Mouse (Mus musculus) left cerebral cortex, postnatal 10 days (tissue): ENCODE measurements around the gene Kctd20. TPM values are rescaled to one million over a fixed set of nuclear protein-coding genes. Genes with fewer than 3 reads are reported as not detected.

Source experiments
- DNase-seq, 2 experiments: peaks; one replicate each; pipeline ENCODE4 v3.0.0; 2021 to 2022; ENCODE audit warnings: low spot score in 2 of 2, mixed read lengths in 1 of 2; ENCODE audit errors: extremely low spot score in 1 of 2
- intact Hi-C: fragments of 180-260 bp; cut with DNase I; formaldehyde crosslinking; loops from one replicate; pipeline ENCODE4 v1.15.1; 2025
- total RNA-seq, 2 experiments: library from RNA; stranded (reverse); gene quantifications; 2 replicates each; pipeline ENCODE4 v1.2.3; 2021

Gene Kctd20
- total RNA-seq = 10 to 100 TPM; 81.7 to 83.4 TPM

DNA sequence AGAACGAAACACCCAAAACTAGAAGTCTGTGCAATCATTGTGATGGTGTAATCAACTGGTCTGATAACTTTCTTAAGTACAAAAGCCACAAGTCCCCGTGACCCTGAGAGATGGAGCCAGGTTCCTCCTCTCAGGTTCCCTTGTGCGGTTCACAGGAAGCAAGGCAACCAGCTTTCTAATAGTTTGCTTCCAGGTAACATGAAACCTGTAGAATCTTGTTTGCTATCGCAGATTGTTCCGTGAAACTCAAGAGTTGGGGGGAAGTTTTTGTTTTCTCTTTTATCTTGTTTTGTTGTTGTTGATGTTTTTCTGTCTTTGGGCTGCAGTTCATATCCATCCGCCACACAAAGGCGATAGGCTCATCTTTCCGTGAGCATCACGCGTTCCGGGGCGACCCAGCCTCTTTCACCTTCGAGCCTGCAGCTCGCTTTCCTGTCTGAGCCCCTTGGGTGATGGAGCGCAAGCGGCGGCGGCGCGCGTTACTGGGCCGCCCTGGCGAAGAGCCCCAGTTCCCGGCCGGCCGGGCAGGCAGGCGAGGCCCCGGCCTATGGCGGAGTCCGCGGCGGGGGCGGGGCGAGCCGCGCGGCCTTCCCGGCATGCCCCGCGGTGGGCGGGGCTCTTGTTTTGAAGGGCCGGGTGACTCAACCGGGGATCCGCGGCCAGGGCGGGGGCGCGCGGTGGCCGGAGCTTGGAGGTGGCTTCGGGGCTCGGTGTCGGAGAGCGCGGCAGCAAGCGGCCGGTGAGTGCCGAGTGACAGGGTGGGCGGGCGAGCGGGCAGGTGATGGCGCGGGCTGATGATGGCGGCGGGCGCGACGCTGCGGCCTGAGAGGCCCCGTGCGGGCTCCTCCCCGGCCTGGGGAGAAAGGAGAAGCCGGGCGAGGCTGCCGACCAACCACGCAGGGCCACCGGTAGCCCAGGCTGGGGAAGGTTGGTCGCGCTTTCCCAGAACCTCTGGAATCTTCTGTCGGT, at the start of gene Kctd20:
Gene Kctd20 (plus strand): TSS at position 120 of the 969 bp plus-strand sequence.
- intact Hi-C loops = no loop called here
- peak; percentile 67 to 93 for DNase-seq

DNA sequence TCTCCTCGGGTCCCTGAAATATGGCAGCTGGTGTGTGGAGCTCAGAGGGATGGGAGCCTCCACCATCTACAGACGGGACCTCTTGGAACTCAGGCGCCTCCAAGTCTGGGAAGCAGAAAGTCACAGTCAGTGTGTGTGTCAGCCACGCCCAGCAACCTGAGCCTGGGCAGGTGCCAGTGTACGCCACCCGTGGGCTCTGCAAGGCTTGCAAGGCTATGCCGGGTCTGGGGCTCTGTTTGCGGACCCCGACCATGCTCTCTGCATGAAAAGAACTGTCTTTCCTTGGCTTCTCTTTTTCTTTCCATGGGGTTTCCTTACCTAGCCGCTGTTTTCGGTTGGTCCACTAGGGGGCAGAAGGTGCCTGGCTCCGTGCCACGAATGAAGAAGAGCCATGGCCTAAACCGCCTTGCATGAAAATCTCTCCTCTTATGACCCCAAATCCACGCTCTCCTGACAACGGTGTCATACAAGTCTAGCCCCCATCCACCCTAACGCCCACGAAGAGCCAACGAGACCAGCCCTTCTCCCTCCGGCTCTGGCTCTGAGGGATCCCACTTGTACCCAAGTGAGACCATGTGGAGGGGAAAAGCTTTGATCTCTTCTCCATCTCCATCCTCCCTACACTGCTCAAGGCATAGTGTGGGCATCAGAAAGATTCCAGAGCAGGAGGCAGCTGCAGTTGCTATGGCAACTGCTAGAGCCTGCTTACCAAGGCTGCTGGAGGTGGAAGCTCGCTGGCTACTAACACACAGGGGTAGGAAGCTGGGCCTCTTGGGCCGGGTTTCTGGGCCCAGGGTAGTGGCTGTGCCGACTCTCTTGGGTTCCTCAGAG, 47.0 kb upstream of the Kctd20 start:
- peak; percentile 53 to 55 for DNase-seq
- intact Hi-C loops = no loop called here

DNA sequence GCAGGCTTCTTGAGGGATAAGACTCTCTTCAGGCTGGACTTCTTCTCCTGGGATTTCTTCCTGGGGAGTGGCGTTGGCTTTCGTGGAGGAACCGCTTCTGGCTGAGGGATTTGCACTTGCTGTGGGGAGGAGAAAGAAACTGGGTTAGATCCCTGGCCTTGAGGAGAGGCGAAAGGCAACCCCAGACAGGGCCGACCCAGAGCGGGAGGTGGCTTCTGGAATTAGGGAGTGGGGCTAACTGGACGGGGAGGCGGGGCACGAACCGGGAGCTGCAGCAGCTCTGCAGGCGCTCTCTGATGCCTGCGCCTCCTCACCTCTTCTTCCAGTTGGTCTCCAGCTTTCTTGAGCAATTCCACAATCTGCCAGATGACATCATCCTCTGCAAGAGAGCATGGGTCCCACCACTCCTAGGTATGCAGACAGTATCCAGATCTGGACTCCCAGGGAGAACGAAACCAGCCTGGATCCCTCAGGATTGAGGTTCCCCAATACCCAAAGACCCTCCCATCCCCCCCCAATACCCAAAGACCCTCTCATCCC, 46.3 kb upstream of the Kctd20 start:
- no peak for DNase-seq
- intact Hi-C loops = no loop called here

DNA sequence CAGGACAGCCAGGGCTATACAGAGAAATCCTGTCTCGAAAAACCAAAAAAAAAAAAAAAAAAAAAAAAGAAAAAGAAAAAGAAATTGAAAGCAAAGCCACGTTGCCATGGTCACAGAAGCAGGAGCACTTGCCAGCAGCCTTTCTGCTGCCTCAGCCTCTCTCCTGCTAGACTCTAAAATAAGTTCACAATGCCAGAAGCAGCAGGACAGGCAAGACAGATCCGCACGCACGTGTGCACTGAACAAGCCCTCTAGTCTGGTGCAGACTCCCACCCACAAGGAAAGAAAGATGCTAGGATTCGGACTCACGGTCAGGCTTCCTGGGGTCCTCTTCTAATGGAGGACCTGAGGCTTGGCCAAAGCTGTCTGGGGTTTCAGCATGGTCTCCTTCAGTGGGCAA, 43.8 kb upstream of the Kctd20 start:
- DNase-seq = peak in 1 of 2 experiments; percentile 71
- intact Hi-C loops = no loop called here

DNA sequence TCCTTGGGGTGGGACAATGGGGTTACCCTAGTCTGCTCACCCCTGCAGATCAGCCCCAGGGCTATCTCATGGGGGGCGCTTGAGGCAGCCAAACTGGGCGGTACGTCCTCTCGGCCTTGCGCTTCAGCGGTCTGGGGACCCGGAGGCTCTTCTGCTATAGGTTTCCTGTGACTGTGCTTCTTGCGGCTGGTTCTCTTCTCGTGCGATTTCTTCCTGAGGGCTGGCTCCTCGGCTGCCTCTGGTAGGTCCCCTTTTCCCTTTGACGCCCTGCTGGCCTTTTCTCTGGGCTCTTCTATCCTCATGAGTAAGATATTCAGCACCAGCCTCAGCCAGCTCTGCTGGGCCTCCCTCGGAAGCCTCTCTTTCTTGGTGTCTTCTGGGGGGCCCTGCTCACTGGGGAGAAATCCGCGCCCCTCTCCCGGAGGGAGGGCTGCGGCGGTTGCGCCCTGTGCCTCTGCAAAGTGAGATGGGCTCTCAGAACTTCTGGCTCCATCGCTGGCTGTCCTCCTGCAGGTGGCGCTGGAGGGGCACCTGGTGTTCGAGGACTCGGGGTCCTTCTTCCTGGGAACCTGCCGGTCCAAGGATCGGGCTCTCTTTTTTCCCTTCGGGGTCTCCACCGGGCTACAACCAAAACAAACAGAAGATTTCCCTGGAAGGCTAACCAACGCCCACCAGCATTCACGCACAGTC, 42.4 kb upstream of the Kctd20 start:
- intact Hi-C loops = no loop called here

DNA sequence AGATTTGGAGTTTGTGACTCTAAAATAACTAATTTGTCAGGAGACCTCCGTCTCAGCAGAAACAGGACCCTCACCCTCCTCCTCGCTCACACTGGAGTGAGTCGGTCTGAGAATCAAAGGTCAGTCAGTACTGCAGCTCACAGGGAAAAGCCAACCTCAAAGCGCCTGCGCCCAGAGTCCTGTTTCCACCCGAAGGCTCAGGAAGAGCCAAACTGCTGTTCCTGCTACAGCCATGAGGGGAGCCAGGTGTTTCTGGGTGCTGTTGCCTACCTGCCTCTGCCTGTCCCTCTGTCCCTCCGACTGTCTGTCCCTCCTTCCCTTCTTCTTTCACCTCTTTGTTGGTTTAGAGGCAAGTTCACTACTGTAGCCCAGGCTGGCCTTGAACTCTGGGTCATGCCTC, 41.6 kb upstream of the Kctd20 start:
- DNase-seq = no peak
- intact Hi-C loops = no loop called here

More for the DNA sequence above, 42.4 kb upstream of the Kctd20 start:
- DNase-seq = peak in 1 of 2 experiments; percentile 75

DNA sequence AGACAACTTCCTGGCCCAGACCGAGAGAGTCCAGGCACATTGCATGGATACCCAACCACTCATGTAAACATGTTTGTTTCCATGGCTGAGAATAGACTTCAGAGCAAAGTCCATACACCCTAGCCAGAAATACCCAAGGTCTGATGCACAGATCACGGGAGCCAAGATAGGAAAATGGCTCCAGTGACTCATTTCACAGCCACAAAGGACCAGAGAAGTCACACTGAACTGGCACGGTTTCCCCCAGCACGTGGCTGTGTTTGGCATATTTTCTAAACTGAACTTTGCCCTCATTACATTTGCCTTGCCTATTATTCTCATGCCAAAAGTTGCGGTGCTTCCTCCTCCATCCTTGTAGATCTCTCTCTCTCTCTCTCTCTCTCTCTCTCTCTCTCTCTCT, 38.5 kb upstream of the Kctd20 start:
- DNase-seq = no peak
- intact Hi-C loops = no loop called here

DNA sequence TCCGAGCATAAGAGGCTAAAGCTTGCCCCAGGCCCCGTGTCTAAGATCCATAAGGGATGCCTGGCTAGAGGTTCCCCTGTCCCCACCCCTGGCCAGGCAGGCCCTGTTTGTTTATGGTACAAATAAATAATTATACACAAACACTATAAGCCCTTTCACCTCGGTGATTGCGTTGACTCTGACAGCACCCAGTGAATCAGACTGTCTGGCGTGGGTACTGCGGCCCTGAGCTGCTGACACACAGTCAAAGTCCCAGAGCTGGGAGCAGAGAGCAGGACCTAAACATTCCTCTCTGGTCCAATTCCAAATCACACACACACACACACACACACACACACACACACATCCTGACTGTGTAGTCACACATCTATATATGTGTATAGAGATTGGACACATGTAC, 37.8 kb upstream of the Kctd20 start:
- no peak for DNase-seq
- intact Hi-C loops = no loop called here

DNA sequence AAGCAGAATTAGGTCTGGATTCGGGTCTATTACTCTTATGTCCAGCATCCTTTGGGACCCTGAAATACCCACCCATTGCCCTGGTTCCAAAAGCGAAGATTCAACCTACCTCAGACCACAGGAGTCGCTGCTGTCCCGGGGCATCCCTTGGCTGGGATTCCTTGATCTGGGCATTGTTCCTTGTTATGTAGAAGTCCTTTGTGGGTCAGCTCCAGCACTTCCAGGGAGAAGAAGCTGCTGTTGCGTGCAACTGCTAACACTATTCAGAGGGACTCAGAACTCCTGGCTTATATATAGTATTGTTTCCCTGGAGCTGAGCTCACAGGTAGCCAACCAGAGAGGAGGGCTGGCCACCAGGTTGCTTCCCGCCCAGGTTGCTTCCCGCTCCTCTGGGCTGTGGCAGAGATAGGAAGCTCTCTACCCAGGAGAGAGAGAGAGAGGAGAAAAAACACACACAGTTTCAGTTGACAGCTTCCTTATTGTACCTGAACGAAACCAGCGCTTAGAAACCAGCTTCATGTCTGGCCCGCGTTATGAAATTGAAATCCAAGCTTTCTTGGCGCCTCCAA, 36.6 kb upstream of the Kctd20 start, which contains the start of gene 4930539E08Rik:
Gene 4930539E08Rik (minus strand): TSS at position 265 of the 569 bp plus-strand sequence.
- intact Hi-C loops = no loop called here
- no peak for DNase-seq

DNA sequence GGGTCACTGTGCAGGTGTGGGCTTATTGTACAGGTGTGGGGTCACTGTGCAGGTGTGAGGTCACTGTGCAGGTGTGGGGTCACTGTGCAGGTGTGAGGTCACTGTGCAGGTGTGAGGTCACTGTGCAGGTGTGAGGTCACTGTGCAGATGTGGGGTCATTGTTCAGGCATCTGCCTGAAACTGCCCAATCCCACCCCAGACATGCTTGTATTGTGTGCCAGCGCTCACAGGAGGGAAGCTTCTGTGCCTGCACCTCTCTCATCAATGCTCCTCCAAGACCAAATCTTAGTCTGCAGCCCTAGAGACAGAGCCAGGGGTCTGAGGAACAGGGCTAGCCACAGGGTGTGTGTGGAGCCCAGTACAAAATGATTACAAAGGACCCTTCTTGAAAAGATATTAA, 35.2 kb upstream of the Kctd20 start:
- no peak for DNase-seq
- intact Hi-C loops = no loop called here

DNA sequence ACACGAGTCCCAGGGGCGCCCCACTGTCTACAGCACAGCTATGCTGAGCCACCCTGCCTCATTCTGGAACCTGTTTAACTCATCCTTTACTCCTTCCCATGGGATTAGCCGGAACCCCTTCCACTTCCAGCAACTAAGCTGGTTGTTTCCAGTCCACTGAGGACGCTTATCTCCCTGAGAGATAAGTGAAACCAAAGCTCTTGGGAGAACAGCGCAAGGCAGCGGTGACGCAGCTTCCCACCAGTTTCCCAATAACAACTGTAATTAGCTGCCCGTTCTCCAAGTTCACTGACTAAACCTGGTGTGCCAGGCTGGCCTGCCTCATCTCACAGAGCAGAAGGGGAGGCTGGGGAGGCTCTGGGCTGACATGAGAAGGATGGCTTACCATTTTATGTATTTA, 30.7 kb upstream of the Kctd20 start:
- intact Hi-C loops = no loop called here
- DNase-seq = no peak

DNA sequence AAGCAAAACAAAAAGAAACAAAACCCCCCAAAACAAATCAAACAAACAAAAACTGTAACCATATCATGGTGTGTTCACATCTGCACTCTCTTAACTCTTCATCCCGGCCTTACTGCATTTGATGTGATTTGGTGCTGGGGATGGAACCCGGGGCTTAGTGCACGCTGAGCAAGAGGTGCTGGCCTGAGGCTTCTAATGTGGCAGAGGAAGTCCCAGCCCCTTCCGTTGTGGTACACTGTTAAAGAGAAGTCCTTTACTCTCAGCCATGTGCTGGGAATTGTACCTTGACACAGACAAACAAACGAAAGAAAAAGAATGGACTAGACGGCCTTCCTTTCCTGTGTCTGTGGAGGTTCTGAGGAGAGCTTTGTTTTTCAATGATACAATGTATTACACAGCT, 29.7 kb upstream of the Kctd20 start:
- intact Hi-C loops = no loop called here
- no peak for DNase-seq

DNA sequence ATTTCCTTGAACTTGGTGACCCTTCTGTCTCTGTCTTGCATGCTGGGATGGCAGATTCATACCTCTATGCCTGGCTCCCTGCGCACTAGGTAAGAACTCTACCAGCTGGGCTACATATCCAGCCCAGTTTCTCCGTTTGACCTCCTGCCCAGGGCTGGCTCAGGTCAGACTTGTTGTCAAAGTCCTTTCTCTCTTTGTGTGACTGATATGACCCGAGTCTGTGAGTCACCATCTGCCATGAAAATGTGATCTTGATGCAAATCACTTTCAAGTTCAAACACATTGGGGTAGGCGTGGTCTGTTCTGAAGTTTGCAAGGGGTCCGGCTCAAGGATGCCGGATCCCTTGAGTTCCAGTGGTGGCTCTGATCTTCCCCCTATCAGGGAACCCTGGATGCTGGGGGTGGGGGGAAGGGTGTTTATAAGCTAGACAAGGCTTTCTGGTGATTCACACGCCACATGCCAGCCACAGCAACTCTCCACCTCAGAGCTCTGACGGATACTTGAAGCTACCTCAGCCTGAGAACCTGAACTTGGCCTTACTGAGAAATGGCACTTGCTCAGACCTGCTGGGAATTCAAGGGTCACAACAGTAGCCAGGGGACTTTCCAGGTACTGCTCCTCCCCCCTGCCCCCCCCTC, 26.7 kb upstream of the Kctd20 start:
- intact Hi-C loops = loop anchor here (5.0 kb wide), 2 partner anchors 43 to 158 kb away; partner anchors contain the start of gene Mapk13

DNA sequence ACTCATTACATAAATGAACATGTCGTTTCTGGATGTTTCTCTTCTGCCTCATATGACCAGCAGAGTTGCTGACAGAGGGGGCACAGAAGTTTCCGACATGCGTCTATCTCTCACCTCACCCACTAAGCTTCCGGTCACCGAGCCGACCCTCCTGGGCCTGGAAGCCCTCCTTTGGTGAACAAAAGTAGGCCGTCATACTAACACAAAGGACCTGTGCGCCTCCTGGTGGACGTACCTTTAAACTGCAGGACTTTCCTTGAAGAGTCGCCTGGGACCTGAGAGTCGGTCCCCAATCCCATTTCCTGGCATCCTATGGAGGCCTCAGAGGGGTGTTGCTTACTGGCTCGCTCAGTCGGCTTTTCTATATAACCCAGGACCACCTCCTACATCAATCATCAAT, 25.4 kb upstream of the Kctd20 start:
- intact Hi-C loops = loop anchor here (5.0 kb wide), 2 partner anchors 44 to 159 kb away; partner anchors contain the start of gene Mapk13

More for the DNA sequence above, 26.7 kb upstream of the Kctd20 start:
- DNase-seq = no peak

DNA sequence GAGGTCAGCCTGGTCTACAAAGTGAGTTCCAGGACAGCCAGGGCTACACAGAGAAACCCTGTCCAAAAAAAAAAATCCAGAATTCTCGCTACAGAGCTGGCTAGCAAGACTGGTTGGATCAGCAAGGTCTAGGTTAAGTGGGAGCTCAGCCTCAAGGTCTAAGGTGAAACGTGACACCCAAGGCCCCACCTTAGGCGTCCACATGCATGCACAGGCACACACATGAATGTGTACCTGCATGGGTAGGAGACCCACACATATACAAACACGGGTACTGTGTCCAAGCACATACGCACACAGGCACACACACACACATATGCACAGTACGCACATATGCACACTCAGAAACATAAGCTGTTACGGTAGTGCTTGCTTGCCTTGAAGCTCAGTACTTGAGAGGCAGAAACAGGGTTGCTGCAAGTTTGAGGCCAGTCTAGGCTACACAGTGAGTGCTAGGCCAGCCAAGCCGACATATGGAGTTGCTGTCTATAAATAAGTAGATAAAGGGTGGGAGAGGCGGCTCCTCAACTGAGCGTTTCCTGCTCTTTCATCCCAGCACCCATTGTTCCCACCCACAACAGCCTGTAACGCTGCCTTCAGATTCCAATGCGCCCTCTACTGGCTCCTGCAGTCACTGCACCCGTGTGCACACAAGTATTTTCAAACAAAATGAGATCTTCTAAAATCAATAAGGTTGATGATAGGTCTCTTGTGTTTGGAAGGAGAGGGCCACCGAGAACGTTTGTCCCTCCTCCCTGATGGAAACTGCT, 24.7 kb upstream of the Kctd20 start:
- intact Hi-C loops = loop anchor here (5.0 kb wide), 2 partner anchors 45 to 160 kb away; partner anchors contain the start of gene Mapk13
- peak in 1 of 2 experiments; percentile 70 for DNase-seq

More for the DNA sequence above, 25.4 kb upstream of the Kctd20 start:
- DNase-seq = peak; percentile 72 to 83

DNA sequence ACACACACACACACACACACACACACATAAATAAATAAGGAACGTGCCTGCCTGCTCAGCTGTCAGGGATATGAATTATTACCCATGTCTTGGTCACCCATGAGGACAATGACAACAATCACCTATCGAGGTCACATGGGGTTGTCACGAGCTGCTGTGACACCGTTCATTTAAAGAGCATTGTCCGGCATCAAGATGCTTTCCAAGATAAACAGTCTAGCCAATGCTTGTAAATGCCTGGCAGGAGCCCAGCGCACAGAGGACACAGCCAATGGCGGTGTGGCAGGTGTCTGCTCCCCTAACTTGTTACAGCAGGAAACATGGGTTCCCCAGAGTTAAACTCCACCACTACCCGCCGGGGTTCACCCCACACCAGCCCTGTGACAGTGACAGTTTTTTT, 23.7 kb upstream of the Kctd20 start:
- DNase-seq = peak in 1 of 2 experiments; percentile 43
- intact Hi-C loops = loop anchor here (5.0 kb wide), 2 partner anchors 46 to 161 kb away; partner anchors contain the start of gene Mapk13

DNA sequence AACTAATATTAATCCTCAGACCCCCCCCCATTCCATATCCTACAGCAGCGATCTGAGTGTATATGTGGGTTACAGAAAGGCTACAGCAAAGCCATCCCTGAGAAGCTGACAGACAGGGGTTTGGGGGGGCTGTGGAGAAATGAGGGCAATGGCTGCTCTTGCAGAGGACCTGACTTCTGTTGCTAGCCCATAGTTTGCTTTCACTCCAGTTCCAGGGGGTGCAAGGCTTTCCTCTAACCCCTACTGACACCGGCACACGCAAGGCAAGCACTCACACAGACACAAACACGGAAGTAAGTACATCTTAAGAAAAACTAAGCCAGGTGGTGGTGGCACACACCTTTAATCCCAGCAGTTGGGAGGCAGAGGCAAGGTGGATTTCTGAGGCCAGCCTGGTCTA, 22.4 kb upstream of the Kctd20 start:
- intact Hi-C loops = loop anchor here (5.0 kb wide), 2 partner anchors 47 to 162 kb away; partner anchors contain the start of gene Mapk13
- peak in 1 of 2 experiments; percentile 5 for DNase-seq
